Mouse (Mus musculus): ENCODE results near the gene Atp6v0d1. TPM values are rescaled to one million over a fixed set of nuclear protein-coding genes. Genes with fewer than 3 reads are reported as not detected.

Atp6v0d1 gene
- polyA plus RNA-seq, 1 experiment from 2014 or later: 92.7 TPM

DNA sequence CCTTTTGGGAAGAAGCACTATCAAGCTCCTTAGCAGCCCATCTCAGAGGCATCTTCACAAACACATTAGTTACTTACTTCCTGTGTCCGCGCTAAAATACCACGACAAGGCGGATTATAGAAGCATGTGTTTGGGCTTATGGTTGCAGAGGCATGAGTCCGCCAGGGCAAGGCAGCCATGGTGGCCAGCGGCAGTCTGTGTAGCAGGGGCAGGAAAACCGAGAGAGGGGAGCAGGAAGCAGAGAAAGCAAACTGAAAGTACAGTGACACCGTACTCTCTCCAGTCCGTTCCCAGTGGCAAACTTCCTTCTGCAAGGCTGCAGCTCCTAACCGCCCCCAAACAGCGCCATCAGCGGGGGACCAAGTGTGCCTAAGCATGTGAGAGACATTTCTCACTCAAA lies 66.1 kb downstream of the Atp6v0d1 start:
- Histone ChIP-seq H3K36me3 (ENCODE audit: control insufficient read depth, insufficient read depth, low read length) (no peaks in the 10 kb centered on the region), H3K4me2 (ENCODE audit: low read depth, low read length) (no peak overlapping the region), H3K27me3 (replicated peaks; ENCODE audit: control insufficient read depth, insufficient read depth, low read length) (no peaks in the 10 kb centered on the region), H3K9ac (ENCODE audit: low read depth, low read length) (no peak overlapping the region), H3K4me3 (ENCODE audit: low read depth, low read length) (no peak overlapping the region), H3K27ac (replicated peaks; ENCODE audit: low read depth, low read length) (no peak overlapping the region), H3K9me3 (ENCODE audit: control insufficient read depth, low read length) (no peaks in the 10 kb centered on the region), H3K4me1 (ENCODE audit: control insufficient read depth, insufficient read depth, low read length) (peaks cover 13% of the 10 kb centered on the region)
- ATAC-seq (ENCODE audit: low read depth) (no peak), DNase-seq (ENCODE audit: low spot score) (no peak)
- 63% methylated on average over 12 of the region's 12 CpGs for WGBS

DNA sequence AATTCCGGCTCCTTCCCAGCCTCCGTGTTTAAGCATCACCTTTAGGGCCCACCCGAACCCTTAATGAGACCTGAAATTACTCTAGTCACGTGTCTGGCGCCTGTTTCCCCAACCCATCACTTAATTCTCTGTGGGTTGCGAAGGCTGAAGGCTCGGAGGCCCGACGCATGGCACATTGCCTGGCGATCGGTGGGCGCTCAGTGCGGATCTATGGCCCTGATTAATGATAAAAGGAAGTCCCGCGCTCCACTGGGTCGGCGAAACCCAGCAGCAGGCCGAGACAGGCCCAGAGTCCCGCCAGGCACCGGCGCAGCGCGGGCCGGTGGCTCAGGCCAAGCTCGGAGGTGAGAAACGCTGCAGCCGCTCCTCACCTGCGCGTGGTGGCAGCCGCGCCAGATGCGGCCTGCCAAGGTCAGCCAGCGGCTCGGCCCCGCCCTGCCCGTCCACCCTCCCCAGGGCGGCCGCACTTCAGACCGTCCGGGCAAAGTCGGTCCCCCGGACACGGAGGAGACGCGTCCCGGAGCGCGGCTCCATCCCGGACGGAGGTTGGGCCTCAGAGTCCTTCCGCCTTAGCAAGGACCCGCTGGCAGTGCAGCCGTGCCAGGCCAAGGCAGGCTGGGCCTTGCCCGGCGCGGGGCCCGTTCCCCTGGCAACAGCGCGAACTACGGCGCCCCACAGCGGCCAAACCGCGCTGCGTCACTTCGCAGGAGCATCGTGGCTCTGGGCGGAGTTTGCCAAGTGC lies 69.2 kb downstream of the Atp6v0d1 start, which contains the start of gene Zdhhc1:
TSS of gene Zdhhc1 (minus strand) at position 464 of the 742 bp plus-strand sequence.
- peaks cover 18% of the 10 kb centered on the region for H3K4me1 ChIP-seq (ENCODE audit: control insufficient read depth, insufficient read depth, low read length)
- H3K36me3 ChIP-seq (ENCODE audit: control insufficient read depth, insufficient read depth, low read length): no peaks in the 10 kb centered on the region
- ATAC-seq (ENCODE audit: low read depth) (peak; percentile 93), DNase-seq (ENCODE audit: low spot score) (peak; percentile 88)
- H3K4me3 ChIP-seq (ENCODE audit: low read depth, low read length): peak within 1 kb of the TSS; percentile 75
- H3K4me2 ChIP-seq (ENCODE audit: low read depth, low read length): peak within 1 kb of the TSS; percentile 83
- peak within 1 kb of the TSS; percentile 86 for H3K27ac ChIP-seq (replicated peaks; ENCODE audit: low read depth, low read length)
- under 1% methylated on average over 43 of the region's 68 CpGs for WGBS
- H3K27me3 ChIP-seq (replicated peaks; ENCODE audit: control insufficient read depth, insufficient read depth, low read length): no peaks in the 10 kb centered on the region
- H3K9ac ChIP-seq (ENCODE audit: low read depth, low read length): peak within 1 kb of the TSS; percentile 89
- no peaks in the 10 kb centered on the region for H3K9me3 ChIP-seq (ENCODE audit: control insufficient read depth, low read length)

DNA sequence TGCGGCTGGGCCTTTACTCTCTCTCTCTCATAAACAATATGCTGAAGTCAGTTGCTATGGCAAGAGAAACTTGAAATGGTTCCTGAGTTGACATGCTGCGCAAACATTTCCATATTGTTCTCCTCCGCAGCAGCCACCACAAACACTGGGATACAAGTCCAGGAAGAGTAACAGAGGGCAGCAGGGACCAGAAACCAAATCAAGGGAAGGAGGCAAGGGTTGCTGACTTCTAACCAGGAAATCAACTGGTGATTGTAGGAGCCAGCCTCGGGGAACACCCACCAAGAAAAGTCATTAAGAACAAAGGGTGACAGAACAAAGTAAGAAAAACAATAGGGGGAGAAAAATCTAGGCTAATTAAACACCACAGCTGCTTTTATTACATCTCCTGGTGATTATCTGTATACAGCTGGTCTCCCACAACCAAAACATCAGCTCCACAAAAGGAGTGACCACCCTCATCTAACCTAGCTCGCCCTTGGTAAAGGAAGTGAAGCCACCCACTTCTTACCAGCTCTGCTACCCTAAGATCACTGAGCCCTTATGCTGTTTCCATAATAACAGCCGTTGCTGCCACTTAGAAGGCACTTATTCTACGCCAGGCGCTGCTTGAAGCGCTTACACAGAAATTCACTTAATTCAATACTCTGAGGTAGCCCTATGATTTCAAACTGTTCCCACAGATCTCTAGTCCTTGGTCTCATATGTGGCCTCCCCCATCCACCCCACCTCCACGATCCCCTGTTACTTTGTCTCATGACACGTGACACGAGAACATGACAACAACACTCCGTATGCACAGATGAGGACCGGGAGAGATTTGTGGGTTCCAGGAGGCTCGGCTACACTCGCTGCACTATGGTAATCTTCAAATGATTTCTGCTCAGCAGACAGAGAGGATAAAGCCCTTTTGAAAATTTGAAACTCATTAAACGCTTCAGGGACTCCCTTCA lies 70.2 kb downstream of the Atp6v0d1 start:
- no peaks in the 10 kb centered on the region for H3K27me3 ChIP-seq (replicated peaks; ENCODE audit: control insufficient read depth, insufficient read depth, low read length)
- DNase-seq (ENCODE audit: low spot score) (no peak), ATAC-seq (ENCODE audit: low read depth) (no peak)
- H3K4me2 ChIP-seq (ENCODE audit: low read depth, low read length): peak overlapping the region; percentile 83
- no peaks in the 10 kb centered on the region for H3K36me3 ChIP-seq (ENCODE audit: control insufficient read depth, insufficient read depth, low read length)
- no peaks in the 10 kb centered on the region for H3K9me3 ChIP-seq (ENCODE audit: control insufficient read depth, low read length)
- peaks cover 18% of the 10 kb centered on the region for H3K4me1 ChIP-seq (ENCODE audit: control insufficient read depth, insufficient read depth, low read length)
- H3K27ac ChIP-seq (replicated peaks; ENCODE audit: low read depth, low read length): peak overlapping the region; percentile 86
- H3K4me3 ChIP-seq (ENCODE audit: low read depth, low read length): peak overlapping the region; percentile 75
- H3K9ac ChIP-seq (ENCODE audit: low read depth, low read length): peak overlapping the region; percentile 89
- WGBS: 38% methylated on average over 17 of the region's 17 CpGs

DNA sequence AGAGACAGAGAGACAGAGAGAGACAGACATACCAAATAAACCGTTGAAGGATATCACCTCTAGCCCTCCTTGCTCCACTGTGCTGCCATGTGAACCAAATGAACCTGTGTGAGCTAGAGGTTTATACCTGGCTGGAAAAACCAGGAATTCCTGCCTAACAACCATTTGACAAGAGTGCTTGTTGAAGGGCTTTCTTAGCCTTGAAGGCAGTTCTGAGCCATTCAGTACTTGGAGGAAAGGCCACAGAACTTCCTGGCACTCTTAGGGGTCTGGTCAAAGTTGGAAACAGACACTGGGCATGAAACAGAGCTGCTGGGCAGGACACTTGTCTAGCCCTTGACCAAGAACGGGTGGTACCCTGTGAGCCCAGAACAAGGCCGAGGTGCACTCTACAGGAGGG lies 71.3 kb downstream of the Atp6v0d1 start:
- Histone ChIP-seq H3K4me3 (ENCODE audit: low read depth, low read length) (no peak overlapping the region), H3K27me3 (replicated peaks; ENCODE audit: control insufficient read depth, insufficient read depth, low read length) (no peaks in the 10 kb centered on the region), H3K36me3 (ENCODE audit: control insufficient read depth, insufficient read depth, low read length) (no peaks in the 10 kb centered on the region), H3K4me2 (ENCODE audit: low read depth, low read length) (no peak overlapping the region), H3K9ac (ENCODE audit: low read depth, low read length) (no peak overlapping the region), H3K9me3 (ENCODE audit: control insufficient read depth, low read length) (no peaks in the 10 kb centered on the region), H3K27ac (replicated peaks; ENCODE audit: low read depth, low read length) (no peak overlapping the region), H3K4me1 (ENCODE audit: control insufficient read depth, insufficient read depth, low read length) (peaks cover 18% of the 10 kb centered on the region)
- DNase-seq (ENCODE audit: low spot score) (peak; percentile 51), ATAC-seq (ENCODE audit: low read depth) (no peak)
- WGBS: 76% methylated on average over 3 of the region's 3 CpGs

DNA sequence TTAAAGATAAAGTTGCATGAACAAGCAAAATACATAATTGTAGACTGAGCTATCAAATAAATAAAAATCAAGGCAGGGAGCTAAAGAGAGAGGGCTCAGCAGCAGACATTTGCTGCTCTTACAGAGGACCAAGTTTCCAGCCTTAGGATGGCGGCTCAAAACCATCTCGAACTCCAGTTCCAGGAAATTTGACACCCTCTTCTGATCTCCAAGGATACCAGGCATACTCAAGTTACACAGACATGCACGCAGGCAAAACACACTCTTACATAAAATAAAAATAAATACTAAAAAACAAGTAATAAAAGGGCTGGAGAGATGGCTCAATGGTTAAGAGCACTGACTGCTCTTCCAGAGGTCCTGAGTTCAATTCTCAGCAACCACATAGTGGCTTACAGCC lies 72.4 kb downstream of the Atp6v0d1 start:
- Histone ChIP-seq H3K9ac (ENCODE audit: low read depth, low read length) (no peak overlapping the region), H3K4me1 (ENCODE audit: control insufficient read depth, insufficient read depth, low read length) (peaks cover 18% of the 10 kb centered on the region), H3K9me3 (ENCODE audit: control insufficient read depth, low read length) (no peaks in the 10 kb centered on the region), H3K36me3 (ENCODE audit: control insufficient read depth, insufficient read depth, low read length) (no peaks in the 10 kb centered on the region), H3K4me2 (ENCODE audit: low read depth, low read length) (no peak overlapping the region), H3K27me3 (replicated peaks; ENCODE audit: control insufficient read depth, insufficient read depth, low read length) (no peaks in the 10 kb centered on the region), H3K4me3 (ENCODE audit: low read depth, low read length) (no peak overlapping the region), H3K27ac (replicated peaks; ENCODE audit: low read depth, low read length) (peak overlapping the region; percentile 8; the same call in 1 of the 2 replicates)
- ATAC-seq (ENCODE audit: low read depth) (no peak), DNase-seq (ENCODE audit: low spot score) (peak; percentile 43)
- WGBS: 14% methylated on average over 3 of the region's 3 CpGs

DNA sequence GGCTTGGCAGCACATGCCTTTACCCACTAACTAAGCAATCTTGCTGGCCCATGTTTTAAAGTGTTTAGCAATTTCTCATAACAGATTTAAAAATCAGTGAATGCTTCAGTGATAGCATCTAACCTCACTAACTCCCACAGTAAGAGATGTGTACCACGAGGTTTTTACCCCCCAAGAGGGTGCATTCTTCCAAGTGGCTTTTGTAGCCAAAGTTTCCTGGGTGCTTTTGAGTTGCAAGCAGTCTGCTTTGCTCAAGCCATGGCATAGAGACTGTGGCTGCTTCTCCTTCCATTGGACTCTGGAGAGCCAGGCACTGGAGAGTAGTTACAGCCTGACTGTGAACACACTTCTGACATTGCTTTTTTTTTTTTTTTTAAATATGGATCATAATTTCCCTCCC lies 76.6 kb downstream of the Atp6v0d1 start:
- 53% methylated on average over 1 of the region's 1 CpGs for WGBS
- ATAC-seq (ENCODE audit: low read depth) (no peak), DNase-seq (ENCODE audit: low spot score) (no peak)
- H3K4me3 ChIP-seq (ENCODE audit: low read depth, low read length): no peak overlapping the region
- no peaks in the 10 kb centered on the region for H3K9me3 ChIP-seq (ENCODE audit: control insufficient read depth, low read length)
- H3K4me1 ChIP-seq (ENCODE audit: control insufficient read depth, insufficient read depth, low read length): 0 out of 2 replicates have a peak, but pooled peaks cover 5% of the 10 kb centered on the region
- H3K27me3 ChIP-seq (replicated peaks; ENCODE audit: control insufficient read depth, insufficient read depth, low read length): no peaks in the 10 kb centered on the region
- H3K9ac ChIP-seq (ENCODE audit: low read depth, low read length): no peak overlapping the region
- H3K4me2 ChIP-seq (ENCODE audit: low read depth, low read length): no peak overlapping the region
- no peak overlapping the region for H3K27ac ChIP-seq (replicated peaks; ENCODE audit: low read depth, low read length)
- H3K36me3 ChIP-seq (ENCODE audit: control insufficient read depth, insufficient read depth, low read length): peaks cover 8% of the 10 kb centered on the region; the same call in 1 of the 2 replicates

DNA sequence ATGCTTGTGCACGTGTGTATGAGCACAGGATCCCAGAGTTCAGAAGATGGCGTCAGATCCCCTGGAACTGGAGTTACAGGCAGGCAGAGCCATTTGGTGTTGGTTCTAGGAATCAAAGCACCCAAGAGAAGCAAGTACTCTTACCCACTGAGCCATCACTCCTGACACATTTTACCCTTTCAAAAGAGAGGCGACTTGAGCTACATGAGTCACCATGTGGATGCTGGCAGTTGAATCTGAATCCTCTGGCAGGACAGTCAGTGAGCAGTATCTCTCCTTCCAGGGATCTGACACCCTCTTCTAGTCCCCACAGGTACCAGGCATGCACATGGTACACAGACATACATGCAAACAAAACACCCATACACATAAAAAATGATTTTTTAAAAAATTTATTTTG lies 77.8 kb downstream of the Atp6v0d1 start:
- Histone ChIP-seq H3K4me3 (ENCODE audit: low read depth, low read length) (no peak overlapping the region), H3K27ac (replicated peaks; ENCODE audit: low read depth, low read length) (no peak overlapping the region), H3K9ac (ENCODE audit: low read depth, low read length) (no peak overlapping the region), H3K4me2 (ENCODE audit: low read depth, low read length) (no peak overlapping the region), H3K9me3 (ENCODE audit: control insufficient read depth, low read length) (no peaks in the 10 kb centered on the region), H3K27me3 (replicated peaks; ENCODE audit: control insufficient read depth, insufficient read depth, low read length) (no peaks in the 10 kb centered on the region), H3K36me3 (ENCODE audit: control insufficient read depth, insufficient read depth, low read length) (peaks cover 13% of the 10 kb centered on the region; the same call in 1 of the 2 replicates), H3K4me1 (ENCODE audit: control insufficient read depth, insufficient read depth, low read length) (peaks cover 13% of the 10 kb centered on the region)
- DNase-seq (ENCODE audit: low spot score) (no peak), ATAC-seq (ENCODE audit: low read depth) (no peak)
- WGBS: 72% methylated on average over 3 of the region's 3 CpGs

DNA sequence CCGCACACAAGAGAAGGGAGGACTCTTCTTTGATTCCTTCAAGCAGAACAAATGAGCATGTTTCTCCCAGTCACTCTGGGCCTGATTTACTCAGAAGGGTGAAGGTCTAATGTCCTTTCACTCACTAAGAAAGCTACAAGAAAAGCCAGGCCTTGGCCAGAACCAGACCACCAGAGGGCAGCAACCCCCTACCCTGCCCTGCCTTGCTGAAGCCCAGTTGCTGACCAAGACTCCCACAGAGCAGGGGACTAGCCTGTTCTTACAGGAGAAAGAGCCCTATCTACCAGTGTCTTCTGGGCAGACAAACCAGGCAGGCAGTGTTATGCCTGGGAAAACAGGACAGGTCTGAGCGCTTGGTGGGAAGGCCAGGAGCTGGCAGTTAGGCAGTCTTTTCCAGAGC lies 81.5 kb downstream of the Atp6v0d1 start:
- ATAC-seq (ENCODE audit: low read depth) (peak; percentile 71), DNase-seq (ENCODE audit: low spot score) (peak; percentile 64)
- H3K27me3 ChIP-seq (replicated peaks; ENCODE audit: control insufficient read depth, insufficient read depth, low read length): no peaks in the 10 kb centered on the region
- peak overlapping the region; percentile 1; the same call in 1 of the 2 replicates for H3K27ac ChIP-seq (replicated peaks; ENCODE audit: low read depth, low read length)
- 23% methylated on average over 2 of the region's 2 CpGs for WGBS
- no peak overlapping the region for H3K4me3 ChIP-seq (ENCODE audit: low read depth, low read length)
- no peak overlapping the region for H3K4me2 ChIP-seq (ENCODE audit: low read depth, low read length)
- H3K36me3 ChIP-seq (ENCODE audit: control insufficient read depth, insufficient read depth, low read length): peaks cover 30% of the 10 kb centered on the region
- H3K9ac ChIP-seq (ENCODE audit: low read depth, low read length): no peak overlapping the region
- no peaks in the 10 kb centered on the region for H3K9me3 ChIP-seq (ENCODE audit: control insufficient read depth, low read length)
- peaks cover 11% of the 10 kb centered on the region for H3K4me1 ChIP-seq (ENCODE audit: control insufficient read depth, insufficient read depth, low read length)

All from embryonic facial prominence, embryonic 14.5 days (tissue).